Mouse (Mus musculus): ENCODE data around the gene Rnf180.

DNA sequence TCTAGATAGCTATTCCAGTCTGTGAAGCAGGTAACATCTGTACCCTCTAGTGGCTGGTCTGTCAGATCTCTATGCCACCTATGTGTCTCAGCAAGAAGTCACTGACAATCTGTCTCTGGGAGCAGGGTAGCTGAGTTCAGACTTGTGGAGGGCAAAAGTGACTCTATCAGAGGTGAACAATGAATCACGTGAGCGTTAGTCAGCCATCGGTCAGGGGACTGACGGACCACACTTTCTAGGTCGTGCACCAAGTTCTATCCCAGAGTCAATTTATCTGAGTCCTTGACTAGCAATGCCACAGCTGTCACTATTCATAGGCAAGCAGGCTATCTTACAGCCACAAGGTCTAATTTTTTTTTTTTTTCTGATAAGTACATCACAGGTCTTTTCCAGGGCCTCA lies 4.6 kb downstream of the Rnf180 start:
- TF ChIP-seq CTCF (IDR thresholded peaks at IDR 0.05; ENCODE audit: extremely low read depth, insufficient read depth, insufficient read length, insufficient replicate concordance) (no peak), POLR2A (IDR thresholded peaks at IDR 0.05; ENCODE audit: low read depth, low read length) (no peak)

Measured in spleen, adult 2 months (tissue).